Mouse (Mus musculus) ES-E14 (cell line): ENCODE data around the gene Efcab12. TPM values are rescaled to one million over a fixed set of nuclear protein-coding genes. Genes with fewer than 3 reads are reported as not detected.

Source experiments
- DNase-seq: peaks from one replicate; pipeline ENCODE4 v3.0.0-alpha.2; 2013; ENCODE audit warnings: low read depth, low spot score
- H3K27ac ChIP-seq: 2 replicates; pipeline ENCODE4 v1.5.1; 2012; ENCODE audit warnings: low read depth, mild to moderate bottlenecking, low read length, moderate library complexity, mixed read lengths; ENCODE audit not compliant: poor library complexity, insufficient read depth, severe bottlenecking
- H3K36me3 ChIP-seq: 2 replicates; pipeline ENCODE4 v1.6.1; 2012; ENCODE audit warnings: mild to moderate bottlenecking, low read length, moderate library complexity, mixed read lengths; ENCODE audit not compliant: control insufficient read depth, poor library complexity, insufficient read depth, severe bottlenecking
- H3K4me1 ChIP-seq, 2 experiments: fragments of 150-350 bp in 1 of 2; sonication (generic) in 1 of 2; 2 replicates each; pipeline ENCODE4 v1.6.1; 2012; ENCODE audit warnings: low read length in 2 of 2, mild to moderate bottlenecking in 1 of 2, mixed read lengths in 1 of 2; ENCODE audit not compliant: control insufficient read depth in 2 of 2, insufficient read depth in 2 of 2, poor library complexity in 1 of 2
- H3K4me3 ChIP-seq, 2 experiments: fragments of 150-350 bp in 1 of 2; sonication (generic) in 1 of 2; 2 replicates each; pipeline ENCODE4 v1.5.1; 2012; ENCODE audit warnings: low read length in 2 of 2, low read depth in 1 of 2, mild to moderate bottlenecking in 1 of 2, mixed read lengths in 1 of 2; ENCODE audit not compliant: insufficient read depth in 1 of 2, poor library complexity in 1 of 2, severe bottlenecking in 1 of 2
- H3K9ac ChIP-seq: 2 replicates; pipeline ENCODE4 v1.6.1; 2012; ENCODE audit warnings: low read depth, mild to moderate bottlenecking, low read length, mixed read lengths; ENCODE audit not compliant: poor library complexity, insufficient read depth, severe bottlenecking
- H3K9me3 ChIP-seq: fragments of 150-350 bp; sonication (generic); 2 replicates; pipeline ENCODE4 v1.6.1; 2012; ENCODE audit warnings: low read depth, mild to moderate bottlenecking, low read length; ENCODE audit not compliant: control insufficient read depth, insufficient read depth
- CHD2 ChIP-seq: IDR thresholded peaks from 2 replicates; pipeline ENCODE4 v1.6.1; 2014; ENCODE audit warnings: mild to moderate bottlenecking, low read depth, low read length, inconsistent platforms
- HCFC1 ChIP-seq: IDR thresholded peaks from 2 replicates; pipeline ENCODE4 v1.6.1; 2012; ENCODE audit warnings: low read length, inconsistent platforms, borderline replicate concordance; ENCODE audit not compliant: insufficient read depth
- MAFK ChIP-seq: IDR thresholded peaks from 2 replicates; pipeline ENCODE4 v1.6.1; 2014; ENCODE audit warnings: mild to moderate bottlenecking, low read depth, low read length, inconsistent platforms; ENCODE audit not compliant: insufficient read depth
- ZC3H11A ChIP-seq: IDR thresholded peaks from 2 replicates; pipeline ENCODE4 v1.6.1; 2012; ENCODE audit warnings: low read depth, mild to moderate bottlenecking, inconsistent platforms, low read length, borderline replicate concordance
- ZNF384 ChIP-seq: IDR thresholded peaks from 2 replicates; pipeline ENCODE4 v1.6.1; 2012; ENCODE audit warnings: low read depth, low read length, inconsistent platforms
- in situ Hi-C, 2 experiments: fragments of 600-800 bp; cut with MboI; formaldehyde crosslinking; loops; one replicate each; pipeline ENCODE4 v1.15.1; 2025; ENCODE audit warnings: low sequenced_read_pairs in 2 of 2, inconsistent platforms in 1 of 2; ENCODE audit not compliant: unreplicated experiment in 2 of 2
- total RNA-seq: library from RNA; depleted of rRNA; stranded (reverse); fragments of 300-350 nt; gene quantifications from 2 replicates; pipeline ENCODE4 v1.2.3, GENCODE M21; 2012; rRNA removed

Gene Efcab12
- 1.3 and 1.4 TPM in 2 replicates for total RNA-seq

- Histone ChIP-seq H3K27ac (no peak within 1 kb of the TSS), H3K4me3 (peak within 1 kb of the TSS; percentile 40 to 42), H3K4me1 (peaks cover 0 to 7% of the 10 kb centered on the region in 2 experiments; a peak in 1 of 4 replicates), H3K36me3 (no peaks in the 10 kb centered on the region; the same call in none of the 2 replicates), H3K9me3 (no peaks in the 10 kb centered on the region), H3K9ac (peak within 1 kb of the TSS; percentile 22; the same call in 1 of the 2 replicates)
- in situ Hi-C loops, result no loop called here
- peak; percentile 9; the same call in 1 of the 2 replicates for TF ChIP-seq HCFC1
- no peak for TF ChIP-seq MAFK
- peak; percentile 80 for DNase-seq
These were observed at the start of gene Efcab12 for GRCm38 (mm10) chr6:115838161-115838597. Efcab12 (minus strand) TSS chr6:115838412.

DNA sequence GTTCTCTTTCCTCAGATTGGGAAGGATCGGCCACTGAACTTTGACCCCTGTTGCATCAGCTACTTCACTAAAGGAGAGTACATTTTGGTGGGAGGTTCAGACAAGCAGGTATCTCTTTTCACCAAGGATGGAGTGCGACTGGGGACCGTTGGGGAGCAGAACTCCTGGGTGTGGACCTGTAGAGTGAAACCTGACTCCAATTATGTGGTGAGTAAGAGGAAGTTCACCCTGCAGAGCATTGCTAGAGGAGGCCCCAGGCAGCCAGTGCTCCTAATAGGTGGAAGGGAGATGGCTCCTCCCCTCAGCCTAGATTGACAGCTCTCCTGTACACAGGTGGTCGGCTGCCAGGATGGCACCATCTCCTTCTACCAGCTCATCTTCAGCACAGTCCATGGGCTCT lies 48.7 kb upstream of the Efcab12 start:
- in situ Hi-C loops, result no loop called here
- Histone ChIP-seq H3K9me3 (no peaks in the 10 kb centered on the region), H3K4me1 (peaks cover 0 to 8% of the 10 kb centered on the region in 2 experiments; a peak in 1 of 4 replicates), H3K4me3 (peak overlapping the region; percentile 50 to 56), H3K9ac (peak overlapping the region; percentile 77), H3K36me3 (peaks cover 10% of the 10 kb centered on the region; the same call in 1 of the 2 replicates), H3K27ac (peak overlapping the region; percentile 89)
- no peak for TF ChIP-seq HCFC1
- no peak for TF ChIP-seq MAFK
- no peak for TF ChIP-seq CHD2
- TF ChIP-seq ZC3H11A, result no peak
- TF ChIP-seq ZNF384, result no peak
- peak; percentile 56 for DNase-seq

- Histone ChIP-seq H3K4me3 (no peak overlapping the region), H3K4me1 (peaks cover 0 to 8% of the 10 kb centered on the region in 2 experiments; a peak in 1 of 4 replicates), H3K9ac (no peak overlapping the region), H3K36me3 (peaks cover 3% of the 10 kb centered on the region; the same call in 1 of the 2 replicates), H3K27ac (no peak overlapping the region), H3K9me3 (no peaks in the 10 kb centered on the region)
- in situ Hi-C loops, result no loop called here
- TF ChIP-seq ZNF384 (no peak), CHD2 (no peak), ZC3H11A (no peak), HCFC1 (no peak), MAFK (no peak)
- no peak for DNase-seq
These were observed 45.8 kb upstream of the Efcab12 start for GRCm38 (mm10) chr6:115884018-115884417.

DNA sequence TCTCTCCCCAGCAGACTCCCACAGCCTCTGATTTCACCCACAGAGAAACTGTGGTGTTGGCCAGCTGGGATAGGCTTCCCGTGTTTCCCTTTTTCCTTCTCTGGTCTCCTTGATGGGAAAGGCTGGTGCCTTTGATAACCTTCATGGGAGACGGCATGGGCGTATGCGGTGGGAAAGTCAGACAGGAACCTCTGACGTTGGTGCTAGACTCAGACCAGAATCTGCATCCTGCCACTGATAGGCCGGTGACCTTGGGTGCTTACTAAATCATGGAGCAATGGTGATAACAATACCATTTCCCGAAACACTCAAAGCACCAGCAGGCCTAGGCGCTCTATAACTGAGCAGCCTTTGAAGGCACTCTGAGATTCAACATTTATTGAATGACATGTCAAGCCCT lies 42.5 kb upstream of the Efcab12 start:
- TF ChIP-seq HCFC1 (no peak), CHD2 (no peak), MAFK (no peak), ZNF384 (no peak), ZC3H11A (no peak)

GRCm38 (mm10) chr6:115879736-115880135 lies 41.5 kb upstream of the Efcab12 start:
- Histone ChIP-seq H3K27ac (no peak overlapping the region), H3K9me3 (no peaks in the 10 kb centered on the region), H3K36me3 (no peaks in the 10 kb centered on the region; the same call in 1 of the 2 replicates), H3K4me3 (no peak overlapping the region), H3K4me1 (peaks cover 0 to 3% of the 10 kb centered on the region in 2 experiments; a peak in 1 of 4 replicates), H3K9ac (no peak overlapping the region)
- TF ChIP-seq ZNF384 (no peak), ZC3H11A (no peak), CHD2 (no peak), MAFK (no peak), HCFC1 (no peak)
- in situ Hi-C loops, result no loop called here
- DNase-seq, result no peak

More for the DNA sequence above, 42.5 kb upstream of the Efcab12 start:
- no peak overlapping the region for H3K27ac ChIP-seq
- in situ Hi-C loops, result no loop called here
- no peaks in the 10 kb centered on the region; the same call in 1 of the 2 replicates for H3K36me3 ChIP-seq
- H3K9ac ChIP-seq, result no peak overlapping the region
- H3K9me3 ChIP-seq, result no peaks in the 10 kb centered on the region
- no peak overlapping the region for H3K4me3 ChIP-seq
- H3K4me1 ChIP-seq, result peaks cover 0 to under 1% of the 10 kb centered on the region in 2 experiments; a peak in 1 of 4 replicates
- no peak for DNase-seq
